Mouse (Mus musculus) lung, postnatal 4 days (tissue): ENCODE results near the gene Rassf8.
A peak's percentile ranks its signal among the peaks of the same experiment; 100 is the strongest.

Experiments
- DNase-seq, 2 experiments: peaks; one replicate each; pipeline ENCODE4 v3.0.0; 2021

Rassf8 gene

GRCm38 (mm10) chr6:145862739-145863064 lies 116.2 kb downstream of the Rassf8 start:
- DNase-seq, result no peak

GRCm38 (mm10) chr6:145863065-145863971 lies 116.8 kb downstream of the Rassf8 start:
- DNase-seq, result peak; percentile 60 to 77

GRCm38 (mm10) chr6:145864171-145864570 lies 117.6 kb downstream of the Rassf8 start:
- DNase-seq, result no peak

- DNase-seq, result peak; percentile 82 to 88
These were observed 118.8 kb downstream of the Rassf8 start, which contains the start of gene Bhlhe41 for GRCm38 (mm10) chr6:145865289-145865885. Bhlhe41 (minus strand) TSS chr6:145865558.

- peak; percentile 88 to 92 for DNase-seq
These were observed 119.6 kb downstream of the Rassf8 start for GRCm38 (mm10) chr6:145865886-145866851.

- DNase-seq, result no peak
These were observed 120.6 kb downstream of the Rassf8 start for GRCm38 (mm10) chr6:145867111-145867510.
